Mouse (Mus musculus) forebrain, embryonic 10.5 days (tissue): ENCODE measurements at regions not wholly inside any gene's neighbourhood (a gene's known extent, or its start where the extent isn't known, plus 50 kb on each side); places are given as distances from the start of the nearest gene placed in this dataset.
A peak's percentile ranks its signal among the peaks of the same experiment; 100 is the strongest.
"Not testable (repeated sequence)": the region's sequence is repeated elsewhere in the genome, so short reads cannot be mapped to it uniquely, and the experiment has no call there.

Source experiments
- DNase-seq: peaks from one replicate; pipeline ENCODE4 v3.0.0-alpha.2; 2017; ENCODE audit warnings: low spot score; ENCODE audit errors: extremely low spot score
- H3K27ac ChIP-seq: fragments of 300-500 bp; sonication (generic); 2 replicates; pipeline ENCODE4 v1.5.1; 2016; ENCODE audit warnings: mild to moderate bottlenecking
- H3K27me3 ChIP-seq: fragments of 300-500 bp; sonication (generic); 2 replicates; pipeline ENCODE4 v1.6.1; 2016; ENCODE audit warnings: mild to moderate bottlenecking; ENCODE audit not compliant: poor library complexity, severe bottlenecking
- H3K36me3 ChIP-seq: fragments of 300-500 bp; sonication (generic); replicated peaks from 2 replicates; pipeline ENCODE4 v1.6.1; 2016; ENCODE audit warnings: mild to moderate bottlenecking, moderate library complexity
- H3K4me1 ChIP-seq: fragments of 300-500 bp; sonication (generic); 2 replicates; pipeline ENCODE4 v1.6.1; 2016
- H3K4me3 ChIP-seq: fragments of 300-500 bp; sonication (generic); 2 replicates; pipeline ENCODE4 v1.5.1; 2016; ENCODE audit warnings: mild to moderate bottlenecking, moderate library complexity
- H3K9me3 ChIP-seq: fragments of 300-500 bp; sonication (generic); 2 replicates; pipeline ENCODE4 v1.6.1; 2016; ENCODE audit warnings: mild to moderate bottlenecking, moderate library complexity
- WGBS: fragments of 180-500 bp; shearing (Covaris S2); methylation state at CpG from one replicate; pipeline ENCODE4 v1.1.7; 2016; 5-methylcytosine and 5-hydroxymethylcytosine counted together

DNA sequence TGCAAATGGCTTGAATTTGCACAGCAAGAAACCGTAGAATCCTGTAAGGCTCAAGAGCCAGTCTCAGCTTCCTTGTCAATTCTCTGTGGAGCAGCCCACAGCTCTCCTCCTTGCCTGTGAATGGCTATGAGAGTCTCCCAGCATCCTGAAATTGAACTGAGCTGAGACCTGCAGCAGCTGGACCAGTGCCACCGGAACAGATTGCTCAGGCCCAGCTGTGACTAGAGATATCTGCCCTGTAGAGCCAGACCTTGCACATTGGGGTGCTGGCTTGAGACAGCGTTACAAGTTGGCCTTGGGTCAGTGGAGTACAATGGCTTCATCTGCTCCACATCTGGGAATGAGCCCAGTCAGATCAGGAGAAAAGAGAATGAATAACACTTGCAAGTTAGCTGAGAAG, 390.6 kb downstream of the Tcerg1l start:
- Histone ChIP-seq H3K27me3 (no peaks in the 10 kb centered on the region), H3K4me3 (no peak overlapping the region), H3K4me1 (peaks cover 17% of the 10 kb centered on the region), H3K36me3 (no peaks in the 10 kb centered on the region), H3K27ac (no peak overlapping the region), H3K9me3 (no peaks in the 10 kb centered on the region)
- no peak for DNase-seq
- 77% methylated on average over 3 of the region's 3 CpGs for whole genome bisulfite sequencing

GRCm38 (mm10) chr7:138008601-138009000, 388.9 kb downstream of the Tcerg1l start:
- Histone ChIP-seq H3K9me3 (no peaks in the 10 kb centered on the region), H3K4me3 (no peak overlapping the region), H3K27me3 (no peaks in the 10 kb centered on the region), H3K27ac (no peak overlapping the region), H3K36me3 (no peaks in the 10 kb centered on the region), H3K4me1 (peaks cover 17% of the 10 kb centered on the region)
- WGBS = 44% methylated on average over 3 of the region's 3 CpGs
- DNase-seq = no peak

- not testable (repeated sequence) for H3K27me3 ChIP-seq, DNase-seq, H3K27ac ChIP-seq, H3K9me3 ChIP-seq, H3K36me3 ChIP-seq, H3K4me3 ChIP-seq, H3K4me1 ChIP-seq
- 95% methylated on average over 1 of the region's 1 CpGs for WGBS
These were observed 373.5 kb downstream of the Tcerg1l start for GRCm38 (mm10) chr7:138024021-138024420.

DNA sequence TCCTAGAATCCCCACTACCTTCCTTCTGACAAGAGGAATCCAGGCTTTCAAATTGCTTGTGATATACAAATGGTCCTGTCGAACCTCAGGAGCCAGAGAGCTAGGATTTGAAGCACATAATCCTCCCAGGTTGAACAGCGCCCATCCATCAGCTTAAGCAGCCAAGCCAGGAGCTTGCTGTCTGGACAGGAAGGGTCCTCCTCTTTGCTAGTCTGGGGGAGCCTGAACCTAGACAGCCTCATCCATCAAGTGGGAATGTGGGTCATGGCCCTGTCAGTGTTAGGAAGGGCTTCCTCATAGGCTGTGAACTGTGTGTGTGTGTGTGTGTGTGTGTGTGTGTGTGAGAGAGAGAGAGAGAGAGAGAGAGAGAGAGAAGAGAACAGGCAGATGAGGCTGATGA, 345.8 kb downstream of the Tcerg1l start:
- H3K4me3 ChIP-seq = no peak overlapping the region

DNA sequence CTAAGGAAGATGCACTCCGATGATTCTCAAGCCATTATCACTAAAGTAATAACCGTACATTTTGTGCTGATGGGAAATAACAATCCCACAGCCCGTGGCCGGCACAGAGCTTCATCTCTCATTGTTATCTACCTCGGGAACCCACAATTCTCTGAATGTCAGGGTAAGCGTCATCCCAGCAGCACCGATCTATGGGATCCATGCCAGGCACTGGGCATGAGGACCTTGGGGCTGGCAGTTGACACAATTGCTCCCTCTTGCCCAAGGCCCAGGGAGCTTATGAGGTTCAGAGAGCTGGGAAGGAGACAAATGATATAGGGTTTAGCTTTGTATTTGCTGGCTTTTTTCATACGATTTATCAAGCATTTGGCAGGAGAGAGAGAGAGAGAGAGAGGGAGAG, 342.8 kb downstream of the Tcerg1l start:
- no peak for DNase-seq
- WGBS = 92% methylated on average over 8 of the region's 8 CpGs
- no peaks in the 10 kb centered on the region for H3K36me3 ChIP-seq
- no peaks in the 10 kb centered on the region for H3K9me3 ChIP-seq
- no peak overlapping the region for H3K27ac ChIP-seq
- H3K27me3 ChIP-seq = no peaks in the 10 kb centered on the region
- no peak overlapping the region for H3K4me3 ChIP-seq
- no peaks in the 10 kb centered on the region for H3K4me1 ChIP-seq

More for the DNA sequence above, 345.8 kb downstream of the Tcerg1l start:
- no peak for DNase-seq
- Histone ChIP-seq H3K27ac (no peak overlapping the region), H3K27me3 (no peaks in the 10 kb centered on the region), H3K4me1 (no peaks in the 10 kb centered on the region), H3K9me3 (no peaks in the 10 kb centered on the region), H3K36me3 (no peaks in the 10 kb centered on the region)
- 73% methylated on average over 2 of the region's 2 CpGs for WGBS

- Histone ChIP-seq H3K27me3 (no peaks in the 10 kb centered on the region), H3K9me3 (no peaks in the 10 kb centered on the region), H3K27ac (no peak overlapping the region), H3K4me1 (peaks cover 6% of the 10 kb centered on the region), H3K4me3 (no peak overlapping the region), H3K36me3 (no peaks in the 10 kb centered on the region)
- no peak for DNase-seq
- WGBS = 39% methylated on average over 7 of the region's 7 CpGs
These were observed 336.4 kb downstream of the Tcerg1l start for GRCm38 (mm10) chr7:138061116-138061515.

DNA sequence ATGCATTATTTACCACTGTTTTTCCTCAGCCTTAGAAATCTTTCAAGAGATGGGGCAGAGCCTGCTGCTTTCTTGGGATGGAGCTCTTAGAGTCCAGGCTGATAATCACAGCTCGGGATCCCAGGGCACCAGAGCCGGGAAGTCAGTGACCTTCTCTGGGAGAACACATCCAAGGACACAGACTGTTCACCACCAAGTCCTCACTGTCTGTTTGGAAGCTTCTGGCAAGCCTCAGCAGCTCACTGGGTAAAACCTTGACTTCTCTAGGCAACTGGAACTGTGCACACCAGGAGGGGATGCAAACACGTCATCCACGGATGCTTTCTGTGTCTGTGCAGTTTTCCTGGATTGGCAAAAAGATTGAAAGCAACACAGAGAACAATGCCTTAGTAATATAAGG, 330.6 kb downstream of the Tcerg1l start:
- Histone ChIP-seq H3K27ac (no peak overlapping the region), H3K4me1 (no peaks in the 10 kb centered on the region), H3K27me3 (no peaks in the 10 kb centered on the region), H3K9me3 (no peaks in the 10 kb centered on the region), H3K36me3 (no peaks in the 10 kb centered on the region), H3K4me3 (no peak overlapping the region)
- no peak for DNase-seq
- 82% methylated on average over 4 of the region's 4 CpGs for whole genome bisulfite sequencing

- no peak for DNase-seq
- H3K4me3 ChIP-seq = no peak overlapping the region
- no peaks in the 10 kb centered on the region for H3K36me3 ChIP-seq
- H3K9me3 ChIP-seq = no peaks in the 10 kb centered on the region
- WGBS = 78% methylated on average over 3 of the region's 3 CpGs
- no peak overlapping the region for H3K27ac ChIP-seq
- no peaks in the 10 kb centered on the region for H3K4me1 ChIP-seq
- H3K27me3 ChIP-seq = no peaks in the 10 kb centered on the region
These were observed 322.3 kb downstream of the Tcerg1l start for GRCm38 (mm10) chr7:138075231-138075630.

- no peak overlapping the region for H3K4me3 ChIP-seq
- H3K4me1 ChIP-seq = no peaks in the 10 kb centered on the region
- 16% methylated on average over 5 of the region's 5 CpGs for WGBS
- no peaks in the 10 kb centered on the region for H3K36me3 ChIP-seq
- no peak overlapping the region for H3K27ac ChIP-seq
- no peaks in the 10 kb centered on the region for H3K9me3 ChIP-seq
- H3K27me3 ChIP-seq = no peaks in the 10 kb centered on the region
- peak; percentile 84 for DNase-seq
These were observed 313.6 kb downstream of the Tcerg1l start for GRCm38 (mm10) chr7:138083980-138084379.

DNA sequence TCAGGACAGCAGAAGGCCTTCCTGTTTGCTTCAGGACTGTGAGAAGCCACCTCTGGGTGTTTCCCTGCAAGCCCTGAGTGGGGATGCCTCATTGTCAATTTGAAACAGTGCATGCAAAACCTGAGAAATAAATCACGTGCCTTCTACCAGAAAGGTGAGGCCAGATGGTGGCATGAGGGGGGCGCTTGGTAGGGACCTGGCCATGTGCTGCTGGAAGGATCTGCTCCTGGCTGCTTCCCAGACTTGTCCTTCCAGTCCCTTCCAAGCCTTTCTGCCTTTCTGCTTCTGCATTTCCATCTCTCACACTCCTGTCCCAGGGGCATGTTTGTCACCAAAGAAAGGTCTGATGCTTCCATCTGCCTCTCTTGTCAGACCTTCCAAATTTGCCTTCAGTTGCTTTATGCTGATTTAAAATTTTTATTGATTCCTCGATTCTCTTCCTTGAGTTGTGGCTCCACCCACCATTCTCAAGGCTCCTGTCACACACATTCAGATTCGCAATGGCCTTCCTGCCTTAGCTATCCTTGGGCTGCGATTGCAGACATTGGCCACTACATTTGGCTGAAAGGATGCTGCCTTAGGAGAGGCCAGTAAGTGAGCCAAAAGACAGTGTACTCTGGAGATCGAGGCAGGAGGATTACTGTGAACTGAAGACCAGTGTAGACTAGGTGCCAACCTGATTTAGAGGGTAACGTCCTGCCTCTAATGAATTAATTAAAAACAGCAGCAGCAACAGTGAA, 289.9 kb downstream of the Tcerg1l start:
- H3K4me1 ChIP-seq = no peaks in the 10 kb centered on the region
- H3K27me3 ChIP-seq = no peaks in the 10 kb centered on the region
- H3K27ac ChIP-seq = no peak overlapping the region
- H3K4me3 ChIP-seq = no peak overlapping the region
- 76% methylated on average over 7 of the region's 7 CpGs for WGBS
- DNase-seq = no peak
- no peaks in the 10 kb centered on the region for H3K9me3 ChIP-seq
- no peaks in the 10 kb centered on the region for H3K36me3 ChIP-seq

DNA sequence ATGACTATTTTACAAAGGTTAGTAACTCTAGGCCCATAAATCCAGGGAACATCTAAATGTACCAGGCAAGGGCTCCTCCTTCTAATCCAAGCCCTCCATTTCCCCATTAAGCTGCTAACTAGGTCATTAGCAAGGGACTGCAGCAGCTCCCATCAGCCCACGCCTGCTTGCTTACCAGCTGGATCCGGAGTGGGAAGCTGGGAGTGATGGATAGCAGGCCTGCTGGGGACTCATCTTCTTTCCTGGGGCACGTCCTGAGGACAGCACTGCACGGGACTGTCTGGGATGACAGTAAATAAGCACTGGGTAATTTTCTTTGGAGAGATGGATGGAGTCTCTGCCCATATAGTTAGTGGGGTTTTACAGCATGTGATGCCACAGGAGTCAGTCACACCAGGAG, 276.0 kb downstream of the Tcerg1l start:
- DNase-seq = no peak
- Histone ChIP-seq H3K36me3 (no peaks in the 10 kb centered on the region), H3K4me3 (no peak overlapping the region), H3K4me1 (0 out of 2 replicates have a peak, but pooled peaks cover 5% of the 10 kb centered on the region), H3K27me3 (no peaks in the 10 kb centered on the region), H3K27ac (no peak overlapping the region), H3K9me3 (no peaks in the 10 kb centered on the region)
- 52% methylated on average over 4 of the region's 4 CpGs for WGBS

GRCm38 (mm10) chr7:138129701-138130100, 267.8 kb downstream of the Tcerg1l start:
- DNase-seq = no peak
- 70% methylated on average over 2 of the region's 2 CpGs for WGBS

GRCm38 (mm10) chr7:138133427-138133826, 264.1 kb downstream of the Tcerg1l start:
- DNase-seq = no peak
- no peak overlapping the region for H3K4me3 ChIP-seq
- no peaks in the 10 kb centered on the region for H3K9me3 ChIP-seq
- H3K27ac ChIP-seq = no peak overlapping the region
- H3K36me3 ChIP-seq = no peaks in the 10 kb centered on the region
- no peaks in the 10 kb centered on the region for H3K27me3 ChIP-seq
- WGBS = 90% methylated on average over 6 of the region's 6 CpGs
- no peaks in the 10 kb centered on the region for H3K4me1 ChIP-seq

More at GRCm38 (mm10) chr7:138129701-138130100, 267.8 kb downstream of the Tcerg1l start:
- Histone ChIP-seq H3K4me3 (no peak overlapping the region), H3K27me3 (no peaks in the 10 kb centered on the region), H3K27ac (no peak overlapping the region), H3K9me3 (no peaks in the 10 kb centered on the region), H3K4me1 (no peaks in the 10 kb centered on the region), H3K36me3 (no peaks in the 10 kb centered on the region)

DNA sequence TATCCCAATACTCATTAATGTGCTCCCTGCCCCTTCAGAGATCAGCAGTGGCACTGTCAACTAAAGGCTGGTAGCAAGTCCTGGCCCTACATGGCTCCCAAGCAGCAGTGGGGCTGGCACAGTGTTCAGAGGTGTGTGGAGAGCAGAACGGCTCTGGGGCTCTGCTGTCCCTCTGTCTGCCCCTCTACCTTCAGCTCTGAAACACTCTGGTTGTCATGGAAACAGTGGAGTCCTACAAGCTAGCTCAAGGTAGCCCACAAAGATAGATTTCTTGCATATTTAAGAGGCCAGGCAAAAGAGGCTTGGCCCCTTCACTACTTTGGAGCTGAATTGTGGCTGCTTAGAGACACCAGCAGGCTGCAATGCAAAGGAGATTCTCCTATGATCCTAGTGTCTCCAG, 259.6 kb downstream of the Tcerg1l start:
- WGBS = 81% methylated on average over 1 of the region's 1 CpGs
- Histone ChIP-seq H3K4me3 (no peak overlapping the region), H3K27ac (no peak overlapping the region), H3K27me3 (no peaks in the 10 kb centered on the region), H3K4me1 (no peaks in the 10 kb centered on the region), H3K36me3 (no peaks in the 10 kb centered on the region), H3K9me3 (no peaks in the 10 kb centered on the region)
- DNase-seq = no peak
